Mouse (Mus musculus) small intestine, adult 2 months (tissue): ENCODE results near the gene Cnga1.

Experiments
- CTCF ChIP-seq: fragments of 200-500 bp; IDR thresholded peaks from 2 replicates; pipeline ENCODE4 v1.5.1; 2012; ENCODE audit warnings: low read depth, mild to moderate bottlenecking, control low read depth, inconsistent platforms, low read length, moderate library complexity, mixed read lengths; ENCODE audit not compliant: insufficient replicate concordance, insufficient read length; ENCODE audit errors: extremely low read depth
- POLR2A ChIP-seq: fragments of 200-500 bp; IDR thresholded peaks from 2 replicates; pipeline ENCODE4 v1.6.1; 2012; ENCODE audit warnings: low read depth, mild to moderate bottlenecking, control low read depth, inconsistent platforms, low read length, moderate library complexity

DNA sequence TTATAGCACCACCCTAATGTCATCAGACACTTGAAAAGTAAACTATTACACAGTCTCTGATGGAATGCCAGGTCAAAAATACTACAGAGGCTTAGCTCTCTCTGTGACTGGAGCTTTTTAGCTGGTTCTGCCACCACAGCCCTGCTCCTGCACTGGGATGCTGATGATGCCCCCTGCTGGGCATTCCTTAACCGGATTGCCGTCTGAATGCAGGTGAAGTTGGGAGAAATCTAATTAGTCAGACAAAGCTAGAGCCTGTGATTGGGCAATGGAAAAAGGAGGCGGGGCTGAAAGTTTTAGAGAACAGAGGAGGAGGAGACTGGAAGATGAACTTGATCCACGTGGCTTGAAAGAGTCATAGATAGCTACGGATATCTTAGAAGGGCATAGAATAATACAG, 43.1 kb downstream of the Cnga1 start:
- TF ChIP-seq CTCF (peak; percentile 65; the same call in 1 of the 2 replicates), POLR2A (no peak)
